Mouse (Mus musculus) forebrain, embryonic 12.5 days (tissue): ENCODE data around the gene Wnt10b. TPM values are rescaled to one million over a fixed set of nuclear protein-coding genes. Genes with fewer than 3 reads are reported as not detected.

ENCODE experiments used
- ATAC-seq: fragments of 200-750 bp; cut with Nextera tagmentation; 2 replicates; pipeline ENCODE4 v1.8.0; 2017; ENCODE audit warnings: moderate TSS enrichment; ENCODE audit not compliant: low FRiP score
- H3K27ac ChIP-seq: fragments of 300-500 bp; sonication (generic); 2 replicates; pipeline ENCODE4 v1.5.1; 2016; ENCODE audit warnings: mild to moderate bottlenecking
- H3K27me3 ChIP-seq: fragments of 300-500 bp; sonication (generic); 2 replicates; pipeline ENCODE4 v1.6.1; 2016; ENCODE audit warnings: mild to moderate bottlenecking
- H3K36me3 ChIP-seq: fragments of 300-500 bp; sonication (generic); replicated peaks from 2 replicates; pipeline ENCODE4 v1.6.1; 2016; ENCODE audit warnings: mild to moderate bottlenecking
- H3K4me1 ChIP-seq: fragments of 300-500 bp; sonication (generic); 2 replicates; pipeline ENCODE4 v1.6.1; 2016
- H3K4me2 ChIP-seq: fragments of 300-500 bp; sonication (generic); 2 replicates; pipeline ENCODE4 v1.6.1; 2016; ENCODE audit warnings: mild to moderate bottlenecking, moderate library complexity
- H3K4me3 ChIP-seq: fragments of 300-500 bp; sonication (generic); replicated peaks from 2 replicates; pipeline ENCODE4 v1.5.1; 2016; ENCODE audit warnings: mild to moderate bottlenecking
- H3K9ac ChIP-seq: fragments of 300-500 bp; sonication (generic); 2 replicates; pipeline ENCODE4 v1.6.1; 2016; ENCODE audit warnings: mild to moderate bottlenecking
- H3K9me3 ChIP-seq: fragments of 300-500 bp; sonication (generic); 2 replicates; pipeline ENCODE4 v1.6.1; 2016
- WGBS: fragments of 180-500 bp; shearing (Covaris S2); methylation state at CpG from one replicate; pipeline ENCODE4 v1.1.7; 2016; 5-methylcytosine and 5-hydroxymethylcytosine counted together
- polyA plus RNA-seq: library from polyadenylated mRNA; unstranded; fragments of >200 nt; fragmentation: Nextera tagmentation; extraction: Ambion mirVana; gene quantifications from 2 replicates; pipeline ENCODE4 v1.2.1, GENCODE M21; 2016

Gene Wnt10b
- polyA plus RNA-seq, 1 experiment from 2014 or later, result 0.24 TPM

- 2% methylated on average over 6 of the region's 11 CpGs for WGBS
- Histone ChIP-seq H3K27ac (no peak overlapping the region), H3K9ac (no peak overlapping the region), H3K27me3 (peaks cover 97% of the 10 kb centered on the region), H3K4me1 (peaks cover 36% of the 10 kb centered on the region), H3K4me2 (no peak overlapping the region), H3K36me3 (no peaks in the 10 kb centered on the region), H3K4me3 (no peak overlapping the region), H3K9me3 (no peaks in the 10 kb centered on the region)
- no peak for ATAC-seq
Observed at GRCm38 (mm10) chr15:98778806-98779205, 856 bp upstream of the Wnt10b start.

GRCm38 (mm10) chr15:98778191-98778770 lies 331 bp upstream of the Wnt10b start:
- Histone ChIP-seq H3K9ac (0 out of 2 replicates have a peak overlapping the region, but pooled peaks have one; percentile 2), H3K27me3 (peaks cover 100% of the 10 kb centered on the region), H3K4me2 (peak overlapping the region; percentile 21), H3K4me3 (peak overlapping the region; percentile 19), H3K9me3 (no peaks in the 10 kb centered on the region), H3K27ac (no peak overlapping the region), H3K4me1 (peaks cover 36% of the 10 kb centered on the region), H3K36me3 (no peaks in the 10 kb centered on the region)
- ATAC-seq, result no peak
- under 1% methylated on average over 25 of the region's 25 CpGs for WGBS

GRCm38 (mm10) chr15:98777005-98777616 lies 839 bp downstream of the Wnt10b start:
- H3K4me3 ChIP-seq, result 0 out of 2 replicates have a peak overlapping the region, but pooled peaks have one; percentile 24
- WGBS, result under 1% methylated on average over 19 of the region's 19 CpGs
- peaks cover 45% of the 10 kb centered on the region for H3K4me1 ChIP-seq
- no peaks in the 10 kb centered on the region for H3K36me3 ChIP-seq
- H3K27me3 ChIP-seq, result peaks cover 100% of the 10 kb centered on the region
- no peak for ATAC-seq
- no peak overlapping the region for H3K27ac ChIP-seq
- peak overlapping the region; percentile 41; the same call in 1 of the 2 replicates for H3K4me2 ChIP-seq
- no peaks in the 10 kb centered on the region for H3K9me3 ChIP-seq
- H3K9ac ChIP-seq, result no peak overlapping the region

GRCm38 (mm10) chr15:98776280-98777004 lies 1.5 kb downstream of the Wnt10b start:
- Histone ChIP-seq H3K36me3 (no peaks in the 10 kb centered on the region), H3K9me3 (no peaks in the 10 kb centered on the region), H3K4me3 (peak overlapping the region; percentile 24), H3K4me1 (peaks cover 47% of the 10 kb centered on the region), H3K27me3 (peaks cover 100% of the 10 kb centered on the region), H3K4me2 (peak overlapping the region; percentile 41), H3K27ac (no peak overlapping the region), H3K9ac (no peak overlapping the region)
- WGBS, result under 1% methylated on average over 54 of the region's 62 CpGs
- ATAC-seq, result peak; percentile 71

- 4% methylated on average over 5 of the region's 5 CpGs for WGBS
- H3K4me1 ChIP-seq, result peaks cover 47% of the 10 kb centered on the region
- no peak for ATAC-seq
- no peaks in the 10 kb centered on the region for H3K9me3 ChIP-seq
- H3K4me2 ChIP-seq, result no peak overlapping the region
- no peak overlapping the region for H3K4me3 ChIP-seq
- H3K27me3 ChIP-seq, result peaks cover 100% of the 10 kb centered on the region
- no peaks in the 10 kb centered on the region for H3K36me3 ChIP-seq
- H3K27ac ChIP-seq, result no peak overlapping the region
- H3K9ac ChIP-seq, result no peak overlapping the region
Observed at GRCm38 (mm10) chr15:98775533-98775932, 2.4 kb downstream of the Wnt10b start.

GRCm38 (mm10) chr15:98774096-98774495 lies 3.9 kb downstream of the Wnt10b start:
- Histone ChIP-seq H3K27ac (no peak overlapping the region), H3K36me3 (no peaks in the 10 kb centered on the region), H3K4me3 (no peak overlapping the region), H3K9me3 (no peaks in the 10 kb centered on the region), H3K27me3 (peaks cover 100% of the 10 kb centered on the region), H3K4me1 (peaks cover 43% of the 10 kb centered on the region), H3K4me2 (no peak overlapping the region), H3K9ac (no peak overlapping the region)
- WGBS, result 5% methylated on average over 15 of the region's 15 CpGs
- no peak for ATAC-seq

- Histone ChIP-seq H3K9ac (no peak overlapping the region), H3K36me3 (no peaks in the 10 kb centered on the region), H3K4me1 (peaks cover 34% of the 10 kb centered on the region), H3K4me2 (peak overlapping the region; percentile 37), H3K9me3 (no peaks in the 10 kb centered on the region), H3K4me3 (peak overlapping the region; percentile 22), H3K27ac (no peak overlapping the region), H3K27me3 (peaks cover 100% of the 10 kb centered on the region)
- no peak for ATAC-seq
- 1% methylated on average over 36 of the region's 36 CpGs for WGBS
Observed at GRCm38 (mm10) chr15:98772511-98773211, 5.3 kb downstream of the Wnt10b start.

GRCm38 (mm10) chr15:98771813-98772425 lies 6.0 kb downstream of the Wnt10b start:
- Histone ChIP-seq H3K36me3 (no peaks in the 10 kb centered on the region), H3K4me2 (peak overlapping the region; percentile 37), H3K9ac (no peak overlapping the region), H3K27me3 (peaks cover 96% of the 10 kb centered on the region), H3K4me1 (peaks cover 27% of the 10 kb centered on the region), H3K9me3 (no peaks in the 10 kb centered on the region), H3K4me3 (peak overlapping the region; percentile 22; the same call in 1 of the 2 replicates), H3K27ac (no peak overlapping the region)
- no peak for ATAC-seq
- WGBS, result 7% methylated on average over 12 of the region's 12 CpGs

GRCm38 (mm10) chr15:98768259-98768658 lies 9.7 kb downstream of the Wnt10b start:
- peaks cover 16% of the 10 kb centered on the region for H3K4me1 ChIP-seq
- H3K9ac ChIP-seq, result no peak overlapping the region
- no peaks in the 10 kb centered on the region for H3K36me3 ChIP-seq
- H3K27ac ChIP-seq, result no peak overlapping the region
- no peak overlapping the region for H3K4me2 ChIP-seq
- H3K9me3 ChIP-seq, result no peaks in the 10 kb centered on the region
- no peak overlapping the region for H3K4me3 ChIP-seq
- peaks cover 87% of the 10 kb centered on the region for H3K27me3 ChIP-seq
- ATAC-seq, result no peak
- 28% methylated on average over 5 of the region's 5 CpGs for WGBS

GRCm38 (mm10) chr15:98765929-98766328 lies 12.0 kb downstream of the Wnt10b start:
- peaks cover 19% of the 10 kb centered on the region for H3K4me1 ChIP-seq
- no peak overlapping the region for H3K4me3 ChIP-seq
- H3K36me3 ChIP-seq, result peaks cover 5% of the 10 kb centered on the region; the same call in 1 of the 2 replicates
- ATAC-seq, result no peak
- no peak overlapping the region for H3K4me2 ChIP-seq
- H3K27me3 ChIP-seq, result peaks cover 64% of the 10 kb centered on the region
- H3K27ac ChIP-seq, result no peak overlapping the region
- WGBS, result 68% methylated on average over 4 of the region's 4 CpGs
- no peaks in the 10 kb centered on the region for H3K9me3 ChIP-seq
- H3K9ac ChIP-seq, result no peak overlapping the region

- Histone ChIP-seq H3K4me1 (peaks cover 25% of the 10 kb centered on the region), H3K27me3 (peaks cover 34% of the 10 kb centered on the region), H3K27ac (peak within 1 kb of the TSS; percentile 91), H3K36me3 (peaks cover 31% of the 10 kb centered on the region), H3K4me3 (peak within 1 kb of the TSS; percentile 98), H3K9ac (peak within 1 kb of the TSS; percentile 96), H3K9me3 (no peaks in the 10 kb centered on the region), H3K4me2 (peak within 1 kb of the TSS; percentile 85)
- WGBS, result under 1% methylated on average over 71 of the region's 76 CpGs
- peak; percentile 95 for ATAC-seq
Observed at GRCm38 (mm10) chr15:98762670-98763529, 15.1 kb downstream of the Wnt10b start, which contains the start of gene Arf3. TSS of gene Arf3 (minus strand) at chr15:98763214.
